Mouse (Mus musculus) layer of hippocampus, adult 9-11 months (tissue): ENCODE results near the gene Klhl21.

Experiments
- DNase-seq: peaks from one replicate; pipeline ENCODE4 v3.0.0; 2022

Klhl21 gene

DNA sequence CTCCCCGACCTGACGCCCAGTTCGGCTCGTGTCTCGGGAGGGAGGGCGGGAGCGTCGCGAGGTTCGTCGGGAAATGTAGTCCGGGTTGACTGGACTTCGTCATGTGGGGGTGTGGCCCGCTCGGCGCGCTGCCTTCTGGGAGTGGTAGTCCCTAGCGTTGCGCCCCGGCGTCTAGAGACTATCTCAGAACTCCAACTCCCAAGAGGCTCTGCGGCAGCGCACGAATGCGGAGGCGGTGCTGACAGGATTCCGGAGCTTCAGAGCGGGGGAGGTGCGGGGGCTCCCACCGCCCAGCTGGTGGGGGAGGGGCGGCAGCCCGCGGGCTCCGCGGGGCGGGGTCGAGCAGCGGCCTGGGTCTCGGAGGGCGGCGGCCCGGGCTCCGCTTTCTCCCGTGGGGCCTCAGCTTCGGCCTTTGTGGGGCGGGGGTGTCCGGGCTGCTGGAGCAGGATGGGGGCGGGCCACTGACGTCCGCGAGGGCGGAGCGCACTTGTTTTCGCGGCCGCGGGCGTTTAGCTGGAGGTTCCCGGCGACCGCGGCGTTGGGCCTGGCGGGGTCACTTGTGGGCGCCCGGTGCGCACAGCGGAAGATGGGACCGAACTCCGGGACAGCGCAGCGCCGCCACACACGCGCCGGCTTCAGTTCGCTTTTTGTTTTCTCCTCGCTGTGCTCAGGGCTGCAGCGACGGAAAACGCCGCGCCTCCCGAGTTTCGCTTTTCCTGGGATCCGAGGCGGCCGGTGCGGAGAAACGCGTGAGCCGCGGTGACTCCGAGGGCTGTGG, 12.2 kb upstream of the Klhl21 start, which contains the start of gene Phf13:
Gene Phf13, minus strand, starts transcription at position 86 of the 778 bp plus-strand sequence.
- peak; percentile 100 for DNase-seq

GRCm38 (mm10) chr4:151996951-151997222, 11.7 kb upstream of the Klhl21 start:
- no peak for DNase-seq

DNA sequence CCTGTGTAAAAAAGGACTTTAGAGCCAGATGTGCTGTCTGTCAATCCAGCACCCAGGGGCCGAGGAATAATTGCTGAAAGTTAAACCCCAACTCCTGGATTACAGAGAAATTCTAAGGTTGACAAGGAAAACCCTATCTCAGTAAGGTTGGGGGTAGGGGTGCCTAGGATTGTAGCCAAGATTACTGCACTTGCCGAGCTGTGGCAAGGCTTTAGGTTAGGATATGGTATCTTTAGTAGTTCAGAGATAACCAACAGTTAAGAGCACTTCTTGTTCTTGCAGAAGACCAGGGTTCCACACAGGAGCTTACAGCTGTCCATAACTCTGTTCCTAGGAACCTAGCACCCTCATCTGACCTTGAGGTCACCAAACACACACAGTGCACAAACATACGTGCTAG, 10.9 kb upstream of the Klhl21 start:
- no peak for DNase-seq

DNA sequence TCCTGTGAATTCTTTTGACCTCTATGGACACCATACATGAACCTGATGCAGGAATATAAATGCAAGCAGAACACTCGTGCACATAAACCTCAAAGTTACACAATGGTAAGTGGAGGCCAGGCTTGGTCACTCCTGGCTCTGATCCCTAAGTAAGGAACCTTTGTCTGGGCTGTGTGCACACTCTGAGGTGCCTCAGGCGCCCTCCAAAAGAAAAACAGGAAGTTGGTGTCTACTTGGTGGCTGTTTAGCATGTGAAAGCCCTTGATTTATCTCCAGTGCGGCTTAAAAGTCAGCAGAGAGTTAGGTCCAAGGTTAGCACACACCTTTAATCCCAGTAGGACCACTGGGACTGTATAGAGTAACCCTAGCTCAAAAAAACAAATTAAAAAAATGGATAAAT, 9.1 kb upstream of the Klhl21 start:
- DNase-seq: no peak

DNA sequence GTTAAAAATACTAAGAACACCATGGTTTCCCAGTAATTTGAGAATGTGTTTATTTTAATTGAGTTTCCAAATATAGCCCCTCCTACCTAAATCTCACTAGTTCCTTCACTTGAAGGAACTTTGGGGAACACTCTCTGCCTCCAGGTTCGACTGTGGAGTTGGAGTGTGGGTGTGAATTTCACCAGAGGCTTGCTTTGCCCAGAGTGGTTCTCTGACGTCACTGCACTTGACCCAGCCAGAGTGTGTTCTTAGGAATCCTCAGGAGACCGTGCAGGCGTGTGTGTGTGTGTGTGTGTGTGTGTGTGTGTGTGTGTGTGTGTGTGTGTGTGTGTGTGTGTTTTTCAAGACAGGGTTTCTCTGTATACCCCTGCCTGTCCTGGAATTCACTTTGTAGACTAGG, 7.7 kb upstream of the Klhl21 start:
- no peak for DNase-seq

- DNase-seq: no peak
Measured at GRCm38 (mm10) chr4:152001335-152001734, 7.3 kb upstream of the Klhl21 start.

DNA sequence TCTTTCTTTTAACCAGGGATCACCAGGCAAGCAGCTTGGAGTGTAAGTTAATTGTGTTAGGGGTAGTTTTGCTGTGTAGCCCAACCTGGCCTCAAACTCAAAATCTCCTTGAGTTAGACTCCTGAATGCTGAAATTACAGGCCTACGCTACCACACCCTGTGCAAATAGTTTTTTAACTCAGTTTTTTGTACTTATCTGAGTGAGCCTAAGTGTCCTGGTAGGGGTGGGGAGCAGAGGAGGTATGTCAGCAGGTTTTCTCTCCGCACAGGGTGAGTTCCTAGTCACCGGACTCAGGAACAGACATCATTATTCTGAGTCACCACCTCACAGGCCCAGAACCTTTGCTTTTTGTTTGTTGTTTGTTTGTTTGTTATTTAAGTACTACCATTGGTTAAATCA, 6.5 kb upstream of the Klhl21 start:
- no peak for DNase-seq

DNA sequence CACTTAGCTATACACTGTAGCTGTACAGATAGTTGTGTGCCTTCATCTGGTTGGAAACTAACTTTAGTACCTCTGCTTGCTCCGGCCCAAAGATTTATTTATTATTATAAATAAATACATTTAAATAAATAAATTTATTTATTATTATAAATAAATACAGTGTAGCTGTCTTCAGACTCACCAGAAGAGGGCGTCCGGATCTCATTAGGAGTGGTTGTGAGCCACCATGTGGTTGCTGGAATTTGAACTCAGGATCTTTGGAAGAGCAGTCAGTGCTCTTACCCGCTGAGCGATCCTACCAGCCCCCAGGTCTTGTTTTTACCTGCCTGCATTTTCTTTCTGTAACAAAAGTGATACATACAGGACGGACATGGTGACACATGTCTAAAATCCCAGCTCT, 2.5 kb upstream of the Klhl21 start:
- DNase-seq: no peak

DNA sequence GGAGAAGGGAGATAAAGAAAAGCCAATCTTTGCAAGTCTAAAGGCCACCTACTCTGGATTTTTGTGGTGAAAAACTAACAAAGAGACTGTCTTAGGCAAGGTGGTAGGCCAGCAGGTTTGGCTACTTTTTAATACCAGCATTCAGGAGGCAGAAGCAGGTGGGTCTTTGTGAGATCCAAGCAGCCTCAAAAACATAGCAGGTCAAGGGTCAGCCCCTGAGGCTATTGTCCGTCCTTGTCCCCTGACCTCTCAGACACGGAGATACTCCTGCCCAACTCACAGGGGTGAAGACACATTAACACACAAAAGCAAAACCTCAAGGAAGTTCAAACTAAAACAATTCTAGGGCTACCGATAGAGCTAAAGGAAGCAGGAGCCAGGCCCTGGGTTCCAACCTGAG, 1.8 kb upstream of the Klhl21 start:
- DNase-seq: no peak

GRCm38 (mm10) chr4:152007481-152008147, 989 bp upstream of the Klhl21 start:
- DNase-seq: no peak

GRCm38 (mm10) chr4:152008148-152008500, 479 bp upstream of the Klhl21 start:
- no peak for DNase-seq

DNA sequence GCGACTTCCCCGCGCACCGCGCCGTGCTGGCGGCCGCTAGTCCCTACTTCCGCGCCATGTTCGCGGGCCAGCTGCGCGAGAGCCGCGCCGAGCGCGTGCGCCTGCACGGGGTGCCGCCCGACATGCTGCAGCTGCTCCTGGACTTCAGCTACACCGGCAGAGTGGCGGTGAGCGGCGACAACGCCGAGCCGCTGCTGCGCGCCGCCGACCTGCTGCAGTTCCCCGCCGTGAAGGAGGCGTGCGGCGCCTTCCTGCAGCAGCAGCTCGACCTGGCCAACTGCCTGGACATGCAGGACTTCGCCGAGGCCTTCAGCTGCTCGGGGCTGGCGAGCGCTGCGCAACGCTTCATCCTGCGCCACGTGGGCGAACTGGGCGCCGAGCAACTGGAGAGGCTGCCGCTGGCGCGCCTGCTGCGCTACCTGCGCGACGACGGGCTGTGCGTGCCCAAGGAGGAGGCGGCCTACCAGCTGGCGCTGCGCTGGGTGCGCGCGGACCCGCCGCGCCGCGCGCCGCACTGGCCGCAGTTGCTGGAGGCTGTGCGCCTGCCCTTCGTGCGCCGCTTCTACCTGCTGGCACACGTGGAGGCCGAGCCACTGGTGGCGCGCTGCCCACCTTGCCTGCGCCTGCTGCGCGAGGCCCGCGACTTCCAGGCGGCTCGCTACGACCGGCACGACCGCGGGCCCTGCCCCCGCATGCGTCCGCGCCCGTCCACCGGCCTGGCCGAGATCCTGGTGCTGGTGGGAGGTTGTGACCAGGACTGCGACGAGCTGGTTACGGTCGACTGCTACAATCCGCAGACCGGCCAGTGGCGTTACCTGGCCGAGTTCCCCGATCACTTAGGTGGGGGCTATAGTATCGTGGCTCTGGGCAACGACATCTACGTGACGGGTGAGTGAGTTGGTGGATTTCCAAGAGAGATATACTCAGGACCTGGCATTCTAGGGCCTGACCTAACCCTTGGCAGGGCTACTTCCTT, 761 bp downstream of the Klhl21 start:
- DNase-seq: peak; percentile 80

DNA sequence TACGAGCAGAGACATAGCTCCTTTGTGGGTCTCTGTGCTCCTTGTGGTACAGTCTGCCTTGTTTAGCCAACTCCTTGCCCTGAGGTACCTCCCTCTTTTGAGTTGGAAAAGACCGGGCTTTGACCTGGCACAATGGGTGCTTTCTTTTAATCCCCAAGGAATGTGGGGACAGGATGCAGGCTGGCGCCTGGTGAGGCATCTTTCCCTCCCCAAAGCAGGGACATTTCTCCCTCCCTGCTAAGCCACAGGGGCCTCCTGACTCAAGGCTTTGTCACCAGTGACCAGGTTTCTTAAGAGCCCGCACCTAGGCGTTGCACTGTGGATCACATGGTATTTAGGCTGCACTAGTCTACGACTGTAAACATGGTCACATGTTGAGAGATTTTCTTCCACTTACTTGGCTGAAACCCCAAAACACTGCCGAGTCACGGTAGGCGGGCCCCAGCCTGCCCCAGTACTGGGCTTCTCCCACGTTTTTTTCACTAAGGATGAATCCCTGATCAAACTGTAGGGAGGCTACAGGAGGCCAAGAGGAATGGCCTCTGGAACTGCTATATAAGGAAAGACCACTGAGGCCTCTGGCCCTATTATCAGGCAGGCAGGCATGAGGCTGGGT, 1.6 kb downstream of the Klhl21 start:
- DNase-seq: peak; percentile 38

DNA sequence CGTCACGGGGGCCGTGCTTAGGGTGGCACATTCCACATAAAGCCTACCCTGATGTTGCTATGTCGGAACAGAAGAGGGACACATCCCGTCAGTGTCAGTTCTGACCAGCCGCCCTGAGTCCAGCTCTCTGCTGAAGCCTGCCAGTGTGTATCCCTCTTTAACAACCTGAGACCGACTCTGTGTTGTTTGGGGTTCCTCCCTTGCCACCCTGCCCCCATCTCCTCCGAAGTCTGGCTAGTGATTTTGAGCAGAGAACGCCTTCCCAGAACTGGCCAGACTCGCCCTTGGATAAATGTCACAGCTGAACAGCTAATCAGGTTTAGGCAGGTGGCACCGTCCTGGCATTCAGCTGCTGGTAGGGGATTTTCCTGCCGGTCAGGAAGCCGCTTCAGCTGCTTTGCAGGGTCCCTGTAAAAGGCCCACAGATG, 2.1 kb downstream of the Klhl21 start:
- DNase-seq: no peak

GRCm38 (mm10) chr4:152011171-152011760, 2.7 kb downstream of the Klhl21 start:
- no peak for DNase-seq

DNA sequence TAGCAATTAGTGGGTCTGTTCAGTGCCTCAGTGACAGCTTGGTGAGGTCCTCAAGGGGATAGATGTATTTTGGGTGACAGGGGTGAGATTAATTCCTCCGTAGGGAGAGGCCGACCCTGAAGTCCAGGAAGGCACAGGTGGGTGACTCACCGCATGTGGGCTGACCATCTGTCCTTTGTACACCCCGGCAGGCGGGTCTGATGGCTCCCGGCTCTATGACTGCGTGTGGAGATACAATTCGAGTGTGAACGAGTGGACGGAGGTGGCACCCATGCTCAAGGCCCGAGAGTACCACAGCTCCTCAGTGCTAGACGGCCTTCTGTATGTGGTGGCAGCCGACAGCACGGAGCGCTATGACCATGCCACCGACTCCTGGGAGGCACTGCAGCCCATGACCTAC, 3.5 kb downstream of the Klhl21 start:
- DNase-seq: no peak

- no peak for DNase-seq
Measured at GRCm38 (mm10) chr4:152013036-152013813, 4.6 kb downstream of the Klhl21 start.

- no peak for DNase-seq
Measured at GRCm38 (mm10) chr4:152019073-152019472, 10.5 kb downstream of the Klhl21 start.

DNA sequence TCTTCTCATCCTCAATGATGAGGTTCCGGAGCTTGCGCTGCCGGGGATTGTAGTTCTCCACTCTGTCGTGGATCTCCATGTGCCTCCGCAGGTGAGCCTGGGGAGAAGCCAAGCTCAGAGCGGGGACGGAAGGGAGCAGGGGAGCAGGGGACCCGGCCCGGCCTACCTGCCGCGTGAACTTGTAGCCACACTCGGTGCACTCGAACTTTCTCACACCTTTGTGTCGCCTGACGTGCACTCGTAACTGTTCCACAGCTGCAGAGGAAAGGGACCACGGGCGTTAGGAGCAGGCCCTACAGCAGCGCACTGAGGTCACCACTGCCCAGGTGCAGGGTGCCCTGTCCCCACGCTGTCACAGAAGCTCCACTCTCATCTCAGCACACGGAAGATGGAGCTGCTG, 11.4 kb downstream of the Klhl21 start:
- no peak for DNase-seq

GRCm38 (mm10) chr4:152021568-152022097, 13.0 kb downstream of the Klhl21 start:
- no peak for DNase-seq

DNA sequence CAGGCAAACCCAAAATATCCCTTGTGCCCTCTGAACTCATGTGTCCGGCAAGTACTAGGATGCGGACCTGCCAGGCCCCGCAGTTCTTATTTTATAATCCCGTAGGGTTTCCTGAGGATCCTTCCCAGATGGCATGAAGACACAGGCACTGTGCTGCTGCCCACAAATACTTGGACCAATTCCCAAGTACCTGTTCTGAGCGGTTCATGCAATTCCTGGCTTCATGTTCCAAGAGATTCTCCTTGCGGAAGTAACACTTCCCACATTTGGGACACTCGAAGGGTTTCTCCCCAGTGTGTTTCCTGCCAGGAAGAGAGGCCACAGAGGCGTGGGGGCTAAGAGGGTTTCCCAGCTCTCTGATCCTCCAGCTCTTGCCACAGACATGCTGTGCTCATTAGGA, 13.9 kb downstream of the Klhl21 start:
- no peak for DNase-seq

DNA sequence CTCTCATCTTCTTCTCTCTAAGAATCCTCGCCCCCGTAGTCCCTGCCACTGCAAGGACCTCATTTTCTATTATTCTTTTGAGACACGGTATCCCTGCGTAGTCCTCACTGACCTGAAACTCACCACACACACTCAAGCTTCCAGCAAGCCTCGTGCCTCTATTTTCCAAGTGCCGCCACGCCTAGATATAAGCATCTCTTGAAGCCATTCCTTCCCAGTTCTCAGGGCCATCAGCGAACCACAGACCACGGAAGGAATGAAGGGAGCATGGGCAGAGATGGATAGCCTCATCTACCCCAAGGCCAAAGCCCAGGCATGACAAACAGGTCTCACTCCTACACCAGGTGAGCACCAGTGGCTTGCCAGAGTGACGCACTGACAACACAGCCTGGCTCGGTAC, 15.9 kb downstream of the Klhl21 start:
- no peak for DNase-seq
